Mouse (Mus musculus) megakaryocyte, embryonic 14.5 days (primary cell): Measurements from ENCODE around the gene Rchy1. TPM values are rescaled to one million over a fixed set of nuclear protein-coding genes. Genes with fewer than 3 reads are reported as not detected.
"Not testable (repeated sequence)": the region's sequence is repeated elsewhere in the genome, so short reads cannot be mapped to it uniquely, and the experiment has no call there.

Source experiments
- H3K27me3 ChIP-seq: replicated peaks from 2 replicates; pipeline ENCODE3; 2012; ENCODE audit warnings: inconsistent platforms
- H3K36me3 ChIP-seq: replicated peaks from 2 replicates; pipeline ENCODE3; 2012; ENCODE audit warnings: low read length, inconsistent platforms, mixed read lengths
- H3K4me1 ChIP-seq: 2 replicates; pipeline ENCODE4 v1.6.1; 2012; ENCODE audit warnings: inconsistent platforms
- H3K4me3 ChIP-seq: replicated peaks from 2 replicates; pipeline ENCODE3; 2012; ENCODE audit warnings: moderate library complexity, mild to moderate bottlenecking, inconsistent platforms
- H3K9me3 ChIP-seq: 2 replicates; pipeline ENCODE4 v1.6.1; 2012; ENCODE audit warnings: inconsistent platforms
- FLI1 ChIP-seq: IDR thresholded peaks from 2 replicates; pipeline ENCODE4 v1.6.1; 2012; ENCODE audit warnings: low read length, inconsistent platforms, mixed read lengths
- GATA1 ChIP-seq: IDR thresholded peaks from 3 replicates; pipeline ENCODE4 v1.6.1; 2012; ENCODE audit warnings: mixed read lengths, low read length, inconsistent platforms, borderline replicate concordance
- polyA plus RNA-seq: library from polyadenylated mRNA; stranded (reverse); fragments of >175 nt; gene quantifications from 2 replicates; pipeline ENCODE4 v1.2.3, GENCODE M21; 2012; ENCODE audit warnings: low replicate concordance; ENCODE audit not compliant: insufficient read depth

Gene Rchy1
- polyA plus RNA-seq, 1 experiment = 7.7 TPM

DNA sequence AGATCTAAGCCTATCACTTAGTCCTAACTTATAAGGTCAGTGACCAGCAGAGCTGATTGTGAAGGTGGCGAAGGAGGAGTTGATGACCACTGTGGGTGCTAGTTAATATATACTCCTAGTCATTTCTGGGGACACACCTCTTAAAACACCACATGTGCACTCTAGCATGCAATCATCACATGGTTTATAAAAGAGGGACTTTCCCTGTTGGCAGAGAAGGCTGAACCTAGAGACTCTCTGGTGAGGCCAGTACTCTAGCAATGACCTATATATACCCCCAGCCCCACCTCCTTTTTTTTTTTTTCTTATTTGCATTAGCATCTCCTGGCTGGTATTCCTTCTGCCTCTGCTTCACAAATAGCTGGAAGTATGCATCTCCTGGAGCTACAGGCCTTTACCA is 1.5 kb downstream of the Rchy1 start:
- H3K9me3 ChIP-seq = no peaks in the 10 kb centered on the region
- peak overlapping the region; percentile 99 for H3K4me3 ChIP-seq
- H3K4me1 ChIP-seq = peaks cover 50% of the 10 kb centered on the region
- H3K36me3 ChIP-seq = peaks cover 40% of the 10 kb centered on the region
- no peak for TF ChIP-seq GATA1
- TF ChIP-seq FLI1 = no peak
- no peaks in the 10 kb centered on the region for H3K27me3 ChIP-seq

- peaks cover 41% of the 10 kb centered on the region for H3K36me3 ChIP-seq
- no peaks in the 10 kb centered on the region for H3K9me3 ChIP-seq
- peak overlapping the region; percentile 99 for H3K4me3 ChIP-seq
- H3K27me3 ChIP-seq = no peaks in the 10 kb centered on the region
- peaks cover 51% of the 10 kb centered on the region for H3K4me1 ChIP-seq
- TF ChIP-seq GATA1 (no peak), FLI1 (no peak)
Observed at GRCm38 (mm10) chr5:91960606-91961254, 2.1 kb downstream of the Rchy1 start.

DNA sequence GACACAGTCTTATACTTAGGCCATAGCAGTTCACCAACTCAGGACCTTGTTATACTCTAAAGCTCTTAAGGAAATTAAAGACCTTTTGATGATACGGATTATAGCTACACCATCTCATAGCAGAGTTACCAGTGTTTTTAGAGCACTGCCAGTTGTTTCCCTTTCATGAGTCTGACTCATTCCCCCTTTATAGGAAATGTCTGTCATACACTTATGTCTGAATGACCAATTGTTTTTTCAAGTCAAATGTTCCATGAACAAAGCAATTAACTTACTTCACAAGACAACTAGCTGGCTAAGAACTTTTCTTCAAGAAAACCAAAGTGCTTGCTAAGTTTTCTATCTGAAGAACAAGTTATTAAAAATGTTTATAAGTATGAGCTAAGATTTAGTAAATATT is 2.9 kb downstream of the Rchy1 start:
- H3K36me3 ChIP-seq = peaks cover 46% of the 10 kb centered on the region
- H3K4me1 ChIP-seq = peaks cover 54% of the 10 kb centered on the region
- H3K9me3 ChIP-seq = no peaks in the 10 kb centered on the region
- TF ChIP-seq FLI1 (no peak), GATA1 (no peak)
- peak overlapping the region; percentile 76 for H3K4me3 ChIP-seq
- no peaks in the 10 kb centered on the region for H3K27me3 ChIP-seq

DNA sequence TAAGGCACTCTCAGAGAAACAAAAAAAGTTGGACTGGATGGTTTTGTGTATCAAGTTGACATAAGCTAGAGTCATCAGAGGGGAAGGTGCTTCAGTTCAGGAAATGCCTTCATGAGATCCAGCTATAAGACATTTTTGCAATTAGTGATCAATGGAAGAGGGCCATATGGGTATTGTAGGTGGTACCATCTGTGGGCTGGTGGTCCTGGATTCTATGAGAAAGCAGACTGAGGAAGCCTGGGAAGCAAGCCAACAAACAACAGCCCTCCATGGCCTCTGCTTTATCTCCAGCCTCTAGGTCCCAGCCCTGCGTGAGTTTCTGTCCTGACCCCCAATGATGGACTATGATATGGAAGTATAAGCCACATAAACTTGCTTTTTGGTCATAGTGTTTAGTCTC is 3.8 kb downstream of the Rchy1 start:
- no peak for TF ChIP-seq GATA1
- TF ChIP-seq FLI1 = no peak
- H3K27me3 ChIP-seq = no peaks in the 10 kb centered on the region
- peak overlapping the region; percentile 4 for H3K4me3 ChIP-seq
- peaks cover 53% of the 10 kb centered on the region for H3K4me1 ChIP-seq
- peaks cover 55% of the 10 kb centered on the region for H3K36me3 ChIP-seq
- H3K9me3 ChIP-seq = no peaks in the 10 kb centered on the region

DNA sequence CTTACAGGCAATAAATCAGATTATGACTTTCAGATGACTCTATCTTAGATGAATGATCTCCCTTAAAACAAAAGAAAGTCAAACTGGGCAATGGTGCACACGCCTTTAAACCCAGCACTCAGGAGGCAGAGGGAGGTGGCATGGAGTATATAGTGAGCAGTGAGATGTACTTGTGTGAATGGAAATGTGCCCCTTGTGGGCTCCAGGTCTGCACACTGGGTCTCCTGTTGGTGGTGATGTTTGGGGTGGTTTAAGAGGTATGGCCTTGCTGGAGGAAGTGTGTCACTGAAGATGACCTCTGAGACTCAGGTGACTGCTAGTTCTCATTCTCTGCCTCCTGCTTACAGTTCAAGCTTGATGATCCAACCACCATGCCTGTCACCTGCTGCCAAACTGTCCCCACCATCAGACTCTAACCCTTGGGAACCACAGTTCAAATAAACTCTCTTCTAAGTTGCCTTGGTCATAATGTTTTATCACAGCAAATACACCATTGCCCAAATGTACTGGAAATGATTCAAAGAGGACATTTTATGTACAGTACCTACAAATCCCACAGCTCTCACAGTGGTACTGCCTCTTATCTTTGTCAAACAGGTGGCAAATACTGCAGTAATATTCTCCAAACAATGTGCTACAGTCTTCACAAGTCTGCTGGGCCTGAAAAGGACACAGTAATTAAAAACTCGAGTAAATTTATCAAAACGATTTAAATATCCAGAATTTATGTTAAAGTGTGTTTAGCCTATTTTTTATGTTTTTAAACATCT is 5.7 kb downstream of the Rchy1 start:
- Histone ChIP-seq H3K36me3 (peaks cover 74% of the 10 kb centered on the region), H3K4me1 (peaks cover 44% of the 10 kb centered on the region), H3K9me3 (no peaks in the 10 kb centered on the region), H3K4me3 (no peak overlapping the region), H3K27me3 (no peaks in the 10 kb centered on the region)
- TF ChIP-seq GATA1 = no peak
- no peak for TF ChIP-seq FLI1

GRCm38 (mm10) chr5:91951404-91951803 is 11.5 kb downstream of the Rchy1 start:
- H3K27me3 ChIP-seq = no peaks in the 10 kb centered on the region
- H3K36me3 ChIP-seq = peaks cover 99% of the 10 kb centered on the region
- peaks cover 14% of the 10 kb centered on the region for H3K4me1 ChIP-seq
- H3K4me3 ChIP-seq = no peak overlapping the region
- TF ChIP-seq GATA1 = no peak
- TF ChIP-seq FLI1 = no peak
- peaks cover 4% of the 10 kb centered on the region; the same call in 1 of the 2 replicates for H3K9me3 ChIP-seq

DNA sequence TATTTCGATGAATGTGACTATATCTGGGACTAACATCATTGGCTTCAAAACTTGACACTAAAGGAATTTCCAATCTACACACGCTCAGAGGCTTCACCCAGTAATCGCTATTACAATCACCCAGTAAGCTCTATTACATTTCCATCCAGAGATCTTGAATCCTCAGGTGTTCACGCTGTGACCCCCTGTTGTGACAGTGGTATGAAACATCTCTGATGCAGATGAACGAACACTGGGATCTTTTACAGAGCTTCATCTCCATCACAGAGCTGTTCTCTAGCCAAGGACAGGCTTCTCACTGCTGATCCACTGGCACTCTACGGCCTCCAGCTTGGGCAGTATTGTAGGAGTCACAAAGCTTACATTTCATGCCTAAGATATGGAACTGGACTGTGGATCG is 13.4 kb downstream of the Rchy1 start:
- Histone ChIP-seq H3K4me3 (no peak overlapping the region), H3K9me3 (peaks cover 4% of the 10 kb centered on the region; the same call in 1 of the 2 replicates), H3K27me3 (no peaks in the 10 kb centered on the region), H3K36me3 (peaks cover 99% of the 10 kb centered on the region), H3K4me1 (peaks cover 12% of the 10 kb centered on the region)
- TF ChIP-seq FLI1 (no peak), GATA1 (no peak)

GRCm38 (mm10) chr5:91947008-91947407 is 15.9 kb downstream of the Rchy1 start:
- peaks cover 98% of the 10 kb centered on the region for H3K36me3 ChIP-seq
- peaks cover 4% of the 10 kb centered on the region; the same call in 1 of the 2 replicates for H3K9me3 ChIP-seq

GRCm38 (mm10) chr5:91945609-91946008 is 17.3 kb downstream of the Rchy1 start:
- H3K36me3 ChIP-seq = peaks cover 95% of the 10 kb centered on the region
- H3K9me3 ChIP-seq = peaks cover 13% of the 10 kb centered on the region
- H3K4me1 ChIP-seq = peaks cover 22% of the 10 kb centered on the region
- H3K4me3 ChIP-seq, H3K27me3 ChIP-seq: not testable (repeated sequence)

More at GRCm38 (mm10) chr5:91947008-91947407, 15.9 kb downstream of the Rchy1 start:
- H3K4me3 ChIP-seq = no peak overlapping the region
- TF ChIP-seq FLI1 = no peak
- no peak for TF ChIP-seq GATA1
- peaks cover 22% of the 10 kb centered on the region for H3K4me1 ChIP-seq
- no peaks in the 10 kb centered on the region for H3K27me3 ChIP-seq

DNA sequence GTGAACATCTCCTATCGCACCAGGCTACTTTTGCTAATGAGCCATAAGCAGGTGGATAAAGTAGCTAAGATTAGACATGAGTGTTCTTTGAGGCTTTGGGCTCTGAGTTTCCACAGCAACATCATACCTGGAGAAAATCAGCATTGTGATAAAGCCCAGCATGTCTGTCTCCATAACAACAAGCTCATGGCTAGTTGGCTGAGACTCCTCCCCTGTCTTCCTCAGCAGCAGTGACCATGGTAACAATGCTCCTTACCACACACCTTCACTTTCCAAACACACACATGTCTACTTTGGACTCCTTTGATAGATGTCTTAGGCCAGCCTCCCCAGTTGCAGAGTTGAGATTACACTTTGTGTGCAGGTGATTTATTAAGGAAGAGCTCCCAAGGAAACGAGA is 49.6 kb downstream of the Rchy1 start:
- TF ChIP-seq GATA1 (no peak), FLI1 (no peak)

More for the DNA sequence above, 49.6 kb downstream of the Rchy1 start:
- 0 out of 2 replicates have a peak, but pooled peaks cover 4% of the 10 kb centered on the region for H3K4me1 ChIP-seq
- no peaks in the 10 kb centered on the region for H3K36me3 ChIP-seq
- peaks cover 12% of the 10 kb centered on the region for H3K27me3 ChIP-seq
- H3K4me3 ChIP-seq = no peak overlapping the region
- H3K9me3 ChIP-seq = no peaks in the 10 kb centered on the region
